Mouse (Mus musculus): ENCODE measurements around the gene Bak1. TPM values are rescaled to one million over a fixed set of nuclear protein-coding genes. Genes with fewer than 3 reads are reported as not detected.
A peak's percentile ranks its signal among the peaks of the same experiment; 100 is the strongest.

Gene Bak1
- polyA plus RNA-seq, 1 experiment = 56.8 TPM

- 64% methylated on average over 18 of the region's 18 CpGs for WGBS
- Histone ChIP-seq H3K4me1 (ENCODE audit: control insufficient read depth, insufficient read depth, low read length) (peaks cover 8% of the 10 kb centered on the region), H3K4me3 (replicated peaks; ENCODE audit: control insufficient read depth, low read depth, low read length) (no peak overlapping the region), H3K27ac (ENCODE audit: control insufficient read depth, insufficient read depth, low read depth, low read length, poor library complexity) (no peak overlapping the region)
- TF ChIP-seq POLR2A (IDR thresholded peaks at IDR 0.05; ENCODE audit: borderline replicate concordance, control insufficient read depth, low read depth, low read length) (no peak), CTCF (IDR thresholded peaks at IDR 0.05; ENCODE audit: control insufficient read depth, insufficient read depth, low read length) (no peak)
Observed at GRCm38 (mm10) chr17:27038335-27039050, 9.7 kb upstream of the Bak1 start.

GRCm38 (mm10) chr17:27036465-27036864 lies 7.7 kb upstream of the Bak1 start:
- 75% methylated on average over 7 of the region's 7 CpGs for WGBS
- Histone ChIP-seq H3K4me1 (ENCODE audit: control insufficient read depth, insufficient read depth, low read length) (peaks cover 4% of the 10 kb centered on the region; the same call in 1 of the 2 replicates), H3K4me3 (replicated peaks; ENCODE audit: control insufficient read depth, low read depth, low read length) (no peak overlapping the region), H3K27ac (ENCODE audit: control insufficient read depth, insufficient read depth, low read depth, low read length, poor library complexity) (no peak overlapping the region)
- no peak for TF ChIP-seq CTCF (IDR thresholded peaks at IDR 0.05; ENCODE audit: control insufficient read depth, insufficient read depth, low read length)
- no peak for TF ChIP-seq POLR2A (IDR thresholded peaks at IDR 0.05; ENCODE audit: borderline replicate concordance, control insufficient read depth, low read depth, low read length)

GRCm38 (mm10) chr17:27032869-27033268 lies 4.1 kb upstream of the Bak1 start:
- TF ChIP-seq CTCF (IDR thresholded peaks at IDR 0.05; ENCODE audit: control insufficient read depth, insufficient read depth, low read length) = peak; percentile 93
- TF ChIP-seq POLR2A (IDR thresholded peaks at IDR 0.05; ENCODE audit: borderline replicate concordance, control insufficient read depth, low read depth, low read length) = no peak
- 1% methylated on average over 14 of the region's 14 CpGs for WGBS
- Histone ChIP-seq H3K4me3 (replicated peaks; ENCODE audit: control insufficient read depth, low read depth, low read length) (no peak overlapping the region), H3K4me1 (ENCODE audit: control insufficient read depth, insufficient read depth, low read length) (no peaks in the 10 kb centered on the region), H3K27ac (ENCODE audit: control insufficient read depth, insufficient read depth, low read depth, low read length, poor library complexity) (no peak overlapping the region)

GRCm38 (mm10) chr17:27032328-27032727 lies 3.5 kb upstream of the Bak1 start:
- Histone ChIP-seq H3K27ac (ENCODE audit: control insufficient read depth, insufficient read depth, low read depth, low read length, poor library complexity) (no peak overlapping the region), H3K4me3 (replicated peaks; ENCODE audit: control insufficient read depth, low read depth, low read length) (no peak overlapping the region), H3K4me1 (ENCODE audit: control insufficient read depth, insufficient read depth, low read length) (no peaks in the 10 kb centered on the region)
- TF ChIP-seq CTCF (IDR thresholded peaks at IDR 0.05; ENCODE audit: control insufficient read depth, insufficient read depth, low read length) = no peak
- no peak for TF ChIP-seq POLR2A (IDR thresholded peaks at IDR 0.05; ENCODE audit: borderline replicate concordance, control insufficient read depth, low read depth, low read length)
- 71% methylated on average over 7 of the region's 7 CpGs for WGBS

GRCm38 (mm10) chr17:27030896-27031295 lies 2.1 kb upstream of the Bak1 start:
- WGBS = 91% methylated on average over 4 of the region's 4 CpGs
- TF ChIP-seq POLR2A (IDR thresholded peaks at IDR 0.05; ENCODE audit: borderline replicate concordance, control insufficient read depth, low read depth, low read length) (no peak), CTCF (IDR thresholded peaks at IDR 0.05; ENCODE audit: control insufficient read depth, insufficient read depth, low read length) (no peak)
- Histone ChIP-seq H3K27ac (ENCODE audit: control insufficient read depth, insufficient read depth, low read depth, low read length, poor library complexity) (no peak overlapping the region), H3K4me3 (replicated peaks; ENCODE audit: control insufficient read depth, low read depth, low read length) (no peak overlapping the region), H3K4me1 (ENCODE audit: control insufficient read depth, insufficient read depth, low read length) (no peaks in the 10 kb centered on the region; the same call in 1 of the 2 replicates)

GRCm38 (mm10) chr17:27029431-27029830 lies 622 bp upstream of the Bak1 start:
- 79% methylated on average over 14 of the region's 14 CpGs for WGBS
- Histone ChIP-seq H3K27ac (ENCODE audit: control insufficient read depth, insufficient read depth, low read depth, low read length, poor library complexity) (no peak overlapping the region), H3K4me3 (replicated peaks; ENCODE audit: control insufficient read depth, low read depth, low read length) (no peak overlapping the region), H3K4me1 (ENCODE audit: control insufficient read depth, insufficient read depth, low read length) (peaks cover 6% of the 10 kb centered on the region)
- TF ChIP-seq POLR2A (IDR thresholded peaks at IDR 0.05; ENCODE audit: borderline replicate concordance, control insufficient read depth, low read depth, low read length) (no peak), CTCF (IDR thresholded peaks at IDR 0.05; ENCODE audit: control insufficient read depth, insufficient read depth, low read length) (no peak)

GRCm38 (mm10) chr17:27028284-27028795 lies 469 bp downstream of the Bak1 start:
- Histone ChIP-seq H3K27ac (ENCODE audit: control insufficient read depth, insufficient read depth, low read depth, low read length, poor library complexity) (peak overlapping the region; percentile 76), H3K4me3 (replicated peaks; ENCODE audit: control insufficient read depth, low read depth, low read length) (peak overlapping the region; percentile 88), H3K4me1 (ENCODE audit: control insufficient read depth, insufficient read depth, low read length) (peaks cover 6% of the 10 kb centered on the region)
- WGBS = under 1% methylated on average over 19 of the region's 19 CpGs
- TF ChIP-seq POLR2A (IDR thresholded peaks at IDR 0.05; ENCODE audit: borderline replicate concordance, control insufficient read depth, low read depth, low read length) = peak; percentile 76
- TF ChIP-seq CTCF (IDR thresholded peaks at IDR 0.05; ENCODE audit: control insufficient read depth, insufficient read depth, low read length) = peak; percentile 82

- Histone ChIP-seq H3K4me3 (replicated peaks; ENCODE audit: control insufficient read depth, low read depth, low read length) (peak overlapping the region; percentile 88), H3K4me1 (ENCODE audit: control insufficient read depth, insufficient read depth, low read length) (peaks cover 6% of the 10 kb centered on the region), H3K27ac (ENCODE audit: control insufficient read depth, insufficient read depth, low read depth, low read length, poor library complexity) (peak overlapping the region; percentile 76)
- WGBS = under 1% methylated on average over 12 of the region's 12 CpGs
- TF ChIP-seq CTCF (IDR thresholded peaks at IDR 0.05; ENCODE audit: control insufficient read depth, insufficient read depth, low read length) (no peak), POLR2A (IDR thresholded peaks at IDR 0.05; ENCODE audit: borderline replicate concordance, control insufficient read depth, low read depth, low read length) (no peak)
Observed at GRCm38 (mm10) chr17:27027460-27028283, 1.1 kb downstream of the Bak1 start.
